8 mouse cellular contexts compared by ENCODE assay signal in the genomic region with DNA sequence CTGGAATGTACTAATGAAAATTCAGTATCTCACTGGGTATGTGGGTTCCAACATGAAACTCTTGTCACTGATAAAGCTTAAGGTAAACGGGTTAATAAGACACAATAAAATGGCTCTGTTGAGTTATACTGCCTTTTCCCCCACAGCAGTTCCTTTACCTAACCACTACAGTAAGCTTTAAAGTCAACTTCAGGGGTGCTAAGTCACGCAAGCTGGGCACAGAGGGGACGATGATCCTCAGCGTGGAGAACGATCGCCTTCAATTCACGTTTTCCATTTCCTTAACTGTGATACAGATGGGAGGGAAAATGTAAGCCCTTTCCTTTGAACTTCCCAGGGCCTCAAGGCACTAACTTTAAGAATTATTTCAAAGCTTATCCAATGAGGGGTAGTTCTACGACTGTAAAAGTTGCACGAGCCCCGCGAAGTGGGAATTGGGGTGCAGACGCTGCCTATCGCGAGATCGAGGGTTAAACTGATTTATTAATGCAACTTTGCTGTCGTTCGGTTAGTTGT. TPM values are rescaled to one million over a fixed set of nuclear protein-coding genes. Genes with fewer than 3 reads are reported as not detected.
A peak's percentile ranks its signal among the peaks of the same experiment; 100 is the strongest.
DNase-seq lines count a peak whose midpoint lies in the region; ATAC-seq and TF ChIP-seq lines count a peak whose summit lies in the region.

No protein-coding gene starts in this region.

- H3K9ac ChIP-seq in hindbrain, embryonic 16.5 days (ENCODE audit: low read depth, low read length), result peak overlapping the region; percentile 90
- H3K9ac ChIP-seq in midbrain, embryonic 11.5 days (ENCODE audit: low read length), result peak overlapping the region; percentile 73

- no peak for TF ChIP-seq CTCF in left cerebral cortex, adult 2 months (IDR thresholded peaks at IDR 0.05)

- H3K27me3 ChIP-seq in hindbrain, embryonic 16.5 days (replicated peaks; ENCODE audit: control insufficient read depth, insufficient read depth, low read length), result no peaks in the 10 kb centered on the region
- no peaks in the 10 kb centered on the region for H3K27me3 ChIP-seq in midbrain, embryonic 11.5 days (ENCODE audit: control insufficient read depth, insufficient read depth, low read length)

- H3K4me2 ChIP-seq in hindbrain, embryonic 16.5 days (ENCODE audit: low read length), result peak overlapping the region; percentile 61
- peak overlapping the region; percentile 76 for H3K4me2 ChIP-seq in midbrain, embryonic 11.5 days

- WGBS in hindbrain, embryonic 16.5 days, result under 1% methylated on average over 17 of the region's 17 CpGs
- WGBS in midbrain, embryonic 11.5 days, result under 1% methylated on average over 17 of the region's 17 CpGs

- intact Hi-C loops in left cerebral cortex, adult 2 months (cut with DNase I), result loop anchor here (2.0 to 5.0 kb wide), 5 partner anchors 71 to 369 kb away; no protein-coding TSS in a partner anchor
- intact Hi-C loops in left cerebral cortex, postnatal 25 days (cut with DNase I), result loop anchor here (5.0 kb wide), 3 partner anchors 41 to 359 kb away; no protein-coding TSS in a partner anchor

- H3K4me1 ChIP-seq in hindbrain, embryonic 16.5 days (ENCODE audit: control insufficient read depth, insufficient read depth, low read depth, low read length), result peaks cover 3% of the 10 kb centered on the region
- no peaks in the 10 kb centered on the region; the same call in 1 of the 2 replicates for H3K4me1 ChIP-seq in midbrain, embryonic 11.5 days (ENCODE audit: control insufficient read depth, insufficient read depth, low read length)

- no peak for DNase-seq in left cerebral cortex, adult 2 months (ENCODE audit: extremely low spot score in 1 of 2, low spot score in 2 of 2)
- DNase-seq in left cerebral cortex, adult 8-10 months (ENCODE audit: low spot score in 2 of 2), result no peak
- peak; percentile 37 for DNase-seq in c-Kit-positive CD71-positive TER-119-negative erythroid progenitor cells, embryonic 14.5 days (ENCODE audit: low read depth)
- DNase-seq in midbrain, embryonic 11.5 days (ENCODE audit: low spot score, missing footprints), result peak; percentile 98
- no peak for DNase-seq in right cerebral cortex, adult 2 months (ENCODE audit: low spot score in 2 of 2)
- DNase-seq in left cerebral cortex, postnatal 25 days (ENCODE audit: low spot score in 2 of 2), result no peak
- DNase-seq in cerebellum, adult 9-11 months, result no peak

- H3K27ac ChIP-seq in left cerebral cortex, adult 2 months, result peak overlapping the region; percentile 99
- peak overlapping the region; percentile 90 for H3K27ac ChIP-seq in hindbrain, embryonic 16.5 days (ENCODE audit: low read depth, low read length)
- peak overlapping the region; percentile 77 for H3K27ac ChIP-seq in midbrain, embryonic 11.5 days (ENCODE audit: low read depth, low read length)

- no peaks in the 10 kb centered on the region for H3K36me3 ChIP-seq in hindbrain, embryonic 16.5 days (ENCODE audit: control insufficient read depth, insufficient read depth, low read length)
- H3K36me3 ChIP-seq in midbrain, embryonic 11.5 days (ENCODE audit: control insufficient read depth, insufficient read depth, low read length), result no peaks in the 10 kb centered on the region

- H3K9me3 ChIP-seq in hindbrain, embryonic 16.5 days (ENCODE audit: control insufficient read depth, low read length), result no peaks in the 10 kb centered on the region
- no peaks in the 10 kb centered on the region for H3K9me3 ChIP-seq in midbrain, embryonic 11.5 days (ENCODE audit: control insufficient read depth, low read length)

- H3K4me3 ChIP-seq in left cerebral cortex, adult 2 months, result peak overlapping the region; percentile 87
- H3K4me3 ChIP-seq in hindbrain, embryonic 16.5 days (ENCODE audit: low read length), result peak overlapping the region; percentile 61
- H3K4me3 ChIP-seq in midbrain, embryonic 11.5 days (ENCODE audit: low read depth, low read length), result peak overlapping the region; percentile 73

- no peak for ATAC-seq in hindbrain, embryonic 16.5 days
- no peak for ATAC-seq in midbrain, embryonic 11.5 days (ENCODE audit: low FRiP score)

RNA-seq across cellular contexts. Expression of a gene that starts 1.2 kb away (rescaled TPM):
- 10 to 100 TPM; 81.9 to 89.9 TPM for total RNA-seq in left cerebral cortex, adult 2 months (2021)
- 100 to 1,000 TPM in 1 of 4 experiments, 10 to 100 TPM in 3; 72.7 to 102 (median 92.4) TPM for total RNA-seq in left cerebral cortex, adult 8-10 months (2022)
- polyA plus RNA-seq in hindbrain, embryonic 16.5 days (2015; fragmentation: Nextera tagmentation; extraction: Ambion mirVana), result 18.2 and 21.6 TPM in 2 replicates
- polyA plus RNA-seq in midbrain, embryonic 11.5 days (2014; fragmentation: Nextera tagmentation; extraction: Ambion mirVana), result 13.4 and 15.8 TPM in 2 replicates
- total RNA-seq in left cerebral cortex, postnatal 25 days (2021), result 10 to 100 TPM; 79.8 to 82.3 TPM

Comparison
In these comparisons a context has a peak if more than half of its experiments do, and no peak if none do; other contexts are left out.
1. DNase-seq: peak in c-Kit-positive CD71-positive TER-119-negative erythroid progenitor cells, embryonic 14.5 days (single experiment) and midbrain, embryonic 11.5 days (single experiment); none in left cerebral cortex, adult 2 months (0 of 2), left cerebral cortex, adult 8-10 months (0 of 2), right cerebral cortex, adult 2 months (0 of 2), left cerebral cortex, postnatal 25 days (0 of 2) and cerebellum, adult 9-11 months (single experiment).
2. Peak in every context shown above with its lines, with median percentiles within 50 percentile points of each other: H3K27ac ChIP-seq and H3K4me3 ChIP-seq.